Mouse (Mus musculus) left cerebral cortex, postnatal 10 days (tissue): ENCODE results near the gene Naa11. TPM values are rescaled to one million over a fixed set of nuclear protein-coding genes. Genes with fewer than 3 reads are reported as not detected.
A peak's percentile ranks its signal among the peaks of the same experiment; 100 is the strongest.

Experiments
- DNase-seq, 2 experiments: peaks; one replicate each; pipeline ENCODE4 v3.0.0; 2021 to 2022; ENCODE audit warnings: low spot score in 2 of 2, mixed read lengths in 1 of 2; ENCODE audit errors: extremely low spot score in 1 of 2
- intact Hi-C: fragments of 180-260 bp; cut with DNase I; formaldehyde crosslinking; loops from one replicate; pipeline ENCODE4 v1.15.1; 2025
- total RNA-seq, 2 experiments: library from RNA; stranded (reverse); gene quantifications; 2 replicates each; pipeline ENCODE4 v1.2.3; 2021

The Naa11 gene
- under 1 TPM; 0.20 to 0.21 TPM for total RNA-seq

DNA sequence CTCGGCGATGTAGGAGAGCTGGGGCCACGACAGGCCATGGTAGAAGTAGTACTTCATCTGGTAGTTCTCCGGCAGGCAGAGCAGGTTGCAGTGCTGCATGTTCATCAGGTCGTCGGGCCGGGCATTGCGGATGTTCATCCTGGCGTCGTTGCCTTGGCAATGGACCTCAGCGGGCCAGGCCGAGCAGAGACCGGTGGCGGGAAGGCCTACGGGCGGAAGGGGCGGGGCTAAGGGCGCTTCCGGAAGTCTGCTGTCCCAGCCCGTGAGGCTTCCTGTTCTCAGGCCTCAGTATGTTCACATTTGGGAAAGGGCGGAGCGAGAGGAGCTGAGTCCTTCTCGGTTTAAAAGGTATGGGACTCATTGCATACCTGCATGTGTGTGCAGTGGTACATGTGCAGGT, at the start of gene Naa11:
TSS of gene Naa11 (minus strand) at position 220 of the 400 bp plus-strand sequence.
- DNase-seq = peak in 1 of 2 experiments; percentile 31
- intact Hi-C loops = no loop called here

DNA sequence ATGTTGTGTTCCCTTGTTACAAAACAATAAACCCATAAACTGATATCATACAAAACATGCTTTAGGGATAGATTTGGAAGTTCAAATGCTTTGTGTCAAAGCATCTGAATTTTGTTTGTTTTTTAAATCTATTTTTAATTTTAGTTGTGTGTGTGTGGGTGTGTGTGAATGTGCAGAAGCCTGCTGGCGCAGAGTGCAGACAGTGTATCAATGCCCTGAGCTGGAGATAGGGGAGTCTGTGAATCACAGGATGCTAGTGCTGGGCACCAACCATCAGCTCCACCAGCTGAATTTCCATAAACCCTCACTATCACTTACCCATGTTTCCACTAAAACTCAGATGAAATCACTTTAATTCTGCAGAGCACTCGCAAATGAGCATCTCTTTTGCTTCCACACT, 40.3 kb upstream of the Naa11 start:
- intact Hi-C loops = no loop called here
- DNase-seq = no peak

DNA sequence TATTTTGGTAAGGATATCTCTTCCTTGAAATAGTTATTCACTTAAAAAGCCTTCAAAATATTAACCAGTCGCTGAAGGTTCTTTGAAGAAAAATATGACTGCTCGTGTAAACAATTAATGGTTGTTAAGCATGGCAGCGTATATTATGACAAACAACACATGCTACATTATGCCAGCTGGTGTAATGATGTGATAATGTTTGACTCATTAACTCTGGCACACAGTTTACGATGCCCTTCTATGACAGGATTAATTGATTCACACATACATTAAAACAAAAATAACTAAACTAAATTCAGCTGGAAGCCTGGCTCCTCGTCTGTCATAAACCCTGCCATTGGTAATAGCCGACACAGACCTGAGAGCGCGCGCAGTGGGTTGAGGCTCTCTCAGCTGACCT, 37.8 kb upstream of the Naa11 start:
- intact Hi-C loops = no loop called here
- no peak for DNase-seq

DNA sequence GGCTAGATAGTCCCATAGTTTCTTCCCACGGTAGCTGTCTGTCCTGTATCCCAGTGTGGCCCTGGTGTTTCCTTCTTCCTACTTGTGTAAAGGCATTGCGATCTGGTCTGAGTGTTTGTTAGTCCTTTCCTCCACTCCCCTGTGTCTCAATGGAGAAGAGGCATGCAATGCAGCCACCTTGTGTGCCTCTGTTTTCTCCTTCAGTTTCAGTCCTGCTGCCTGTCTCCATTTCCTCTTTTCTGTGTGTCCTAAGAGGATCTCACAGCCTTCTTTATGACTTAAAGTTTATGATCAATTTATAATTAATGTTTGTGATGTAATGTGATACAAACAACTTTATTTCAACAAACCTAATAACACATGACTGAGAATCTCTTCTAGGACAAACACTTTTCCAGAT, 29.5 kb upstream of the Naa11 start:
- intact Hi-C loops = no loop called here
- DNase-seq = no peak

DNA sequence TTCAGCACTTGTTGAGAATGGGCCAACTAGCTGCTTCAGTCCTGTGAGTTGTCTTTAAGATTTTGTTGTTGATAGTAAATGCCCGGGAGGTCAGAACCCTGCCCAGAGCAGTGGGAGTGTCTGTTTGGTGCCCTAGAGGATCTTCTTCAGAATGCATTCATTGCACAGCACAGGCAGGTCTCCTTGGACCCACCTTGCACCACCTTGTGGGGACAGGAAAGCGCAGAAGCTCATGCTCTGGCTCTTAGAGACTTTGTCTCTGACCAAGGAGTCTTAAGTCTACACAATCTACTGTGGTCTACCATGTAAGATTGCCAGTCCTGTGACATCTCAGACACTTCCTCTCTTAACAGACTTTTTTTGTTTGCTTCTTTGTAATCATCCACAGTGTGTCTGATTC, 25.0 kb upstream of the Naa11 start:
- no peak for DNase-seq
- intact Hi-C loops = no loop called here

DNA sequence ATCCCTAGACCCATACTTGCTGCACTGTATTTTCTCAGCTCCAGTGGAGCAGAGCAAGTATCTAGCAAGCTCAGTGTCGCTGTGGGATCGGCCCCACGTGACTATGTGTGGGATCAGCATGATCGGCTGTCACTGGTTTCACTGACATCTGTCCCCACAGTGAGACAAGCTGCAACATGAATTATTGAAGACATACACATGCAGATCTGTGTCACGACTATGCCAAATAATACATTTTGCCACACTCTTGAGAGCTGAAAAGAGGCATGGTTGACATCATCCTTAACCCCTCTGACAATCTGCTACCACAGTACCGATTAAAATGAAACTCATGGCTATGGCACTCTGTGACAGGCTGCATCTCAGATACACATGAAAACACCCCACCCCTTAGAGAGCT, 23.7 kb upstream of the Naa11 start:
- intact Hi-C loops = no loop called here
- no peak for DNase-seq

DNA sequence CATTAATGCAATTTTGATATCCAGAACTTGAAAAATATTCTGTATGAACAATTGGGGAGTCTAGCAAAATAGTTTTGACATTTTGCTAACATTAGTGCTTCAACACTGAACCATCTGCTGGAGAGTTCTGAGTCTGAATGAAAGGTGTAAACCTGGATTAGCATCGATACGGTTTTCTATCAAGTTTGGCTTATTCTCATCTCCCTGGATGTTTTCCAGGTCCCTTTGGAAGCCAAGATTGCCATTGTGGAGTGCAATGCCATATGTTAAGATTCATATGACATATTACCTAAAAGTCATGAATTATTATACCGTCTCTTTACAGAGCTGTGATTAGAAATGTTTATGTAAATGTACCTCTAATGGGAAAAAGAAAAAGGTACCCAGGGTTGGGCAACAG, 21.5 kb upstream of the Naa11 start:
- intact Hi-C loops = no loop called here
- no peak for DNase-seq

DNA sequence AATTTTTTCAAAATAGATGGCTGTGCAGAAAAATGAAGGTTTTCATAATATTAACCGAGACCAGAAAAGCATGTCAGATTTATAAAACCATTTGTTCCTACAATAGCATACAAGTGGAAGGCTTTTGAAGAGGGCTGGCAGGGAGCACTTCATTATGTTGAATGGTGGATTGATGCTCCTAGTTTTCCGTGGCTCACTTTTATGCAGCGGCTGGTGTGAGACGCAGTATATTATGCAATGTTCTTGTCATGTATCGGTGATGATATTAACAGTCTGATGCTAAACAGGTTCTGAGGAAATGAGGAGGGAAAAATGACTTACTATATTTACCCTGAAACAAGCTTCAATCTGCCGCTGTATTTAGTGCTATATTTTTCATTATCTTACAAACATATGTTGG, 18.0 kb upstream of the Naa11 start:
- no peak for DNase-seq
- intact Hi-C loops = no loop called here

DNA sequence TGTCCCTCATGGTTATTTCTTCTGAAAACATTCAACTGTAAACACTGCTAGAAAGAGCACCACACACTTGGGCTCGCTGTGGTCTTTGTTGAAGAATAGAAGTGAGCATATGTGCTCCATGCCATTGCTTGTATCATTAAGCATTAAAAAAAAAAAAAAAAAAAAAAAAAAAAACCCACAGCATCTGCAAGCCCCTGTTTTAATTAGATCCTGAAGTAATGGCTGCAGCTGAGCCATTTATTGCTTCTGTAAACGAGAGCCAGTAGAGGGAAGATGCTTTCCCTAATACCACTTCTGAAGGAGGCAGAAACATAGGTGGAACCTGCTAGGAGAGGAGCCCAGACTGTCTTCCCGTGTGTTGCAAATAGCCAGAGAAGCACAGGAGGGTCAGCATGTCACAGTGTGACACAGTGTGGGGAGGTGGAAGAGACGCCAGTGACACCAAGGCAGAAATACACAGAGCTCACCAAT, 17.1 kb upstream of the Naa11 start:
- no peak for DNase-seq

DNA sequence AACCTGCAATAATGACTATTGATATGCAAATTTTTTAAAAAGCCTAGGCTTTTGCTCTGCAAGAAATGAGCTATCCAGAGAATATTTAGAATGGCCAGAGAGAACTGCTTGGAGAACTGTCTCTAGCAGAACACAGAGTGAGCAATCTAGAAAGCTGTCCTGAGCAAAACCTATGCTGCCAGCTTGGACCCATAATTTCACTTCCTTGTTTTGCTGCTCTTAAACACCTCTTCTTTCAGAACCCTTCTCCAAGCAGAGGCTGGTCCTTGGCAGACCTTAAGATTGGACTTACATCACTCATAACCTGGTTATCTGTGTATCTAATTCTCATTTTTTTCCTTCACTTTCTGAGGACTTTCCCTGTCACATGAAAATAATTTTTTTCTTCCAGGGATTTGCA, 8.9 kb upstream of the Naa11 start:
- intact Hi-C loops = no loop called here
- DNase-seq = no peak

More for the DNA sequence above, 17.1 kb upstream of the Naa11 start:
- intact Hi-C loops = no loop called here

DNA sequence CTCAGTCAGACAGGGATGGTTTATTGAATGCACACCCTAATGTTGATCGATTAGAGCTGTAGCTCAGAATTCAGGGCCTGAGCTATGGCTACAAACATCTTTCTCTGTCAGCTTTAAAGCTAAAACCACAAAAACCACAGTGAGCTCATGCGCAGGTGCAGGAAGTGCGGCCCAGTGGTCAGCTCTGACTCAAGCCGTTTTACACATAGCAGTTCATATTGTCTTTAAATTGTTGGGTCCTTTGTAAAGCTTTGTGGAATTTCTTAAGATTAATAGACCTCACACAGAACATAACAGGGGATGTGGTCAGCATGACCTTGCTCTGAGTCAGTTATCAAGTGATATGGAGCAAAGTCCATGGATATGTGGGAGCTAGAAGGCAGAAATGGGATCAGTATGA, 5.4 kb upstream of the Naa11 start:
- intact Hi-C loops = no loop called here

DNA sequence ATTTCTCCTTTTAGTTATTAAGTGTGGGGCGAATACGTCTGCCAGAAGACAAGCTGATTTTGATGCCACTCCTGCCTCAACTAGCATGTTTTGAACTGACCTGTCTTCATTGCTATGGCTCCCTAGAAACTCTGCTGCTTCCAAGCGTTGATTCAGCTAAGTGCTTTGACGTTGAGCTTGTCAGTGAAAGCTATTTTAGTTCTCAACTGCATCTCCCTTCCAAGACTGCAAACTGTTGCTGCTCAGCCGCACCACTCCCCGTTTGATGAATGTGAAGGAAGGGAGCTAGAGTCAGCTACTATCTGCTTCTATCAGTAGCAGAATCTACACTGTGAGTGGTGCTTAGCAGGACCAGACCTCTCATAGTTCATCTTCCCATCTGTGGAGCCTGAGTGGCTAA, 4.6 kb downstream of the Naa11 start:
- no peak for DNase-seq
- intact Hi-C loops = no loop called here

More for the DNA sequence above, 5.4 kb upstream of the Naa11 start:
- no peak for DNase-seq

DNA sequence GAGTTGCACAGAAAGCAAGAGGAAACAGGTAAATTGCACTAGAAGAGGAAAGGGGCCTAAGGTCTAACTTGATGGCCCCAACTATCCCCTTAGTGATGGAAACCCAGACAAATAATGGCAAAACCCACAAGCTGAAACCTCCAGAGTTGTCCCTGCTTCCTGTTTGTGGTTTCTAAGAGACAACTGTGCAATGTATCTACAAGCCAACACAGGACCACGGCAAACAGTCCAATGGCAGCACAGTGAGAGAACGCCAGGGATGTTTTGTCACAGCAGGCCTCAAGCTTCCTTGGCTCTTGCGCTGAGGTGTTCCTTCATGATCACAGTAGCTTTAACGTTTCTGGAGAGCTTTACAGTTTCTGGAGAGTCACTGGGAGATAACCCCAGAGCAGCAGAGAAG, 7.8 kb downstream of the Naa11 start:
- intact Hi-C loops = no loop called here

DNA sequence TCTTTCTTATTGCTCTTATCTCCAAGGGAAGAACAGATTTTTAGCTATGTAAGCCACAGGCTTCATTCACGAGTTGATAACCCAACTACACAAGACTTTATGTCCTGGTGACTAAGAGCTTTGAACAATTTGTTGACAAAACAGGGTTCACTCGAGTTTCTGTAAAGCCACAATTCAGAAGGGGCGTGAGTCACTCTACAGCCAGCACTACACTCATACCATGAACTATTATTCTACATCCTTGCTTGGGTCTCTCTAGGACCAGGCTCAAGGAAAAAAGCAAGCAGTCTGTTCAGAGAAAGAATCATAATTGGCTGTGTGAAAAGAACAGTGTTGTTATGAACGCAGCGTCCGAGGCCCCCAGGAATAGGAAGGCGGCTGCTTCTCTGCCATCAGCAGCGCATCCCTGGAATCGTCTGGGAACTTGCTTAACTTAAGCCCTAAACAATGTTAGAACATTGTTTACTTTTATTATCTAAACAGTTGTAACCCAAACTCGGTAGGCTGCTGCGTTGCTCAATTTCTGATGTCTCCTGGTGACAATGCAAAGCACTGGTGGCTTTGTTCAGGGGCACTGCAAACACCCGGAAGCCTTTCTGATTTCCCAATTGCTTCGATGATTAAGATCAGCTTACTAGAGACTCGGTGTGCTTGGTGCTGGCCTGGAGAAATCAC, 9.5 kb downstream of the Naa11 start:
- intact Hi-C loops = no loop called here
- no peak for DNase-seq

More for the DNA sequence above, 7.8 kb downstream of the Naa11 start:
- DNase-seq = no peak

DNA sequence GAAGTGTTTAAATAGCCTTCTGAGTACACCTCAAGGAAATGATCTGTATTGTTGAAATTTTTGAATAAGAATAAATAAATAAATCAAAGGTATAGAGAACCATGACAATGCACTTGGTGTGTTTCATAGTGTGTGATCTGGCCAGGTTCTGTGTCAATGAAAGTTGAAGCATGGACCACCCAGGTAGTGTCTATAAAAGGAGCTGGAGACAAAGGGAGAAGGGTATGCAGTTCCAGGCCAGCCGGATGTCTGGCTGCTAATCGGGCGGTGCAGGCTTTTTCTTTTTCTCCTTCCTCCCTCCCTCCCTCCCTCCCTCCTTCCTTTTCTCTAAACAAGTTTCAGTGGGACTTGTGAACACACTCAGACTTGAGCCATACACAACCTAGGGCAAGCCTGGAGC, 12.2 kb downstream of the Naa11 start:
- intact Hi-C loops = no loop called here
- no peak for DNase-seq

DNA sequence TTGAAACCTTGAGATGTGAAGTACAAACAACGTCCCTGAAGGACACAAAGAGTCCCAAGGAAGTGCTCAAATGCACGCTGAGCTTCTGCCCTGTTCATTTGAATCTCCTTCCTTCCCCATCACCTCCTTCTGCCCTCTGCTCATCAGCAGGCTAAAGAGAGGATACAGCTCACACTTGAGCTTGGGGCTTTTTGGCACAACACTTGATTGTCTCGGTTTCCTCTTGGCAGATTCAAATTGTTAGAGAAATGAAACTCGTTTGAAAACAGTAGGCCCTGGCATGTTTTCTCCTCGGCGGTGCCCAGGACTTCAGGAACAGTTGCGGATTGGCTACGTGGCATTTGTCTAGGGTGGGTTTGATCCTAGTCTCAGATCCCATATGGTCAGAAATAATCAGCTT, 27.4 kb downstream of the Naa11 start:
- intact Hi-C loops = no loop called here
- no peak for DNase-seq

DNA sequence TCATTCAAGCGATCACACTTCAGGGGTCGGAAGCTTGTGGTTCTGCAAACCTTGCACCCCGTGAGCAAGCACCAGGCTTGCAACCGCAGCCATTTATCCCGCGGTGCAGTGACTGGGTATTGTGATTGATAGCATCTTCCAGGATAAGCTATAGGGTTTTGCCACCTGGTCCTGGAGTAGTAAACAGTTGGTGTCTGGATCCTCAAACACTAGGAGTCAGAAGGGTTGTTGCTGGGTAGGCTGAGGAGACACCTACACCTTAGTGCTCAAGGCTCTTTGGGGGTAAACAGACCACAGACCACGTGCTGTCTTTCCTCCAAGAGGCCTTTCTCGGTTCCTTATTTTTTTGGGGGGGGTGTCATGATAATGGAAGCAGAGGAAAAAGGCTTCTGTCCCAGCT, 27.9 kb downstream of the Naa11 start:
- no peak for DNase-seq
- intact Hi-C loops = no loop called here

DNA sequence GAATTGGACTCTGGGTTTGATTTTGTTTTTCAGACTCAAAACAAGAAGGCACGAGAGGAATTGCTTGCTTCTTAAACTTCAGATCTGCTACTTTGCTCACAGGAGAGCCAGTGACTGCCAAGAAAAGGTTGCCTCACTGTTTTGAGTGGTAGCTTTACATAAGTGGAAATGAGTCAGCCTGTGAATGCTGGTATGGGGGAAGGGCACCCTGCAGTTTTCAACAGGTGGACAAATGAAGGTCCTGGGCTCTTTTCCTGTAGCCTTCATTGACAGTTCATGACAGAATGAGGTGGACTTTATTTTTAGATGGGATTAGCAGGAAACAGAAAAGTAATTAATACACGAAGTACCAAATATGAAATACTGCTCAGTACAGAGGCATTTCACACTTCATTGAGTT, 29.6 kb downstream of the Naa11 start:
- intact Hi-C loops = no loop called here
- DNase-seq = no peak

DNA sequence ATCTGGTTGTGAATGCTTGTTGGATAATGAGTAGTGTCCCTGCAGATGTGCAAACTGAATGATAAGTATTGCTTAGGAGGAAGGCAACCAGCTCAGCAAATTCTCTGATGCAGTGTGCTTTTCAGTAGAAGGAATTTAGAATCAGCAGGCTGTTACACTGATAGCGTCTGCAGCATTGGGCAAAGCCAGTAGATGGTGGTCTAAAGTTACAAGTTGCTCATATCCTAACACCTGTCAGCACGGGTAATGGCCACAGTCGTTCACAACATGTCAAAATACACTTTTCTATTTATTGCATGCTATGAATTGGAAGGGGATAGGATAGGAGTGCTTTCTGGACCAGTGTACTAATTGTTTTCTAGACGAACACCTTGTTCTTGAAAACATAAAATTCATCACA, 33.1 kb downstream of the Naa11 start:
- intact Hi-C loops = loop anchor here (10.0 kb wide), 1 partner anchor 826 kb away; no protein-coding TSS in a partner anchor
- no peak for DNase-seq

DNA sequence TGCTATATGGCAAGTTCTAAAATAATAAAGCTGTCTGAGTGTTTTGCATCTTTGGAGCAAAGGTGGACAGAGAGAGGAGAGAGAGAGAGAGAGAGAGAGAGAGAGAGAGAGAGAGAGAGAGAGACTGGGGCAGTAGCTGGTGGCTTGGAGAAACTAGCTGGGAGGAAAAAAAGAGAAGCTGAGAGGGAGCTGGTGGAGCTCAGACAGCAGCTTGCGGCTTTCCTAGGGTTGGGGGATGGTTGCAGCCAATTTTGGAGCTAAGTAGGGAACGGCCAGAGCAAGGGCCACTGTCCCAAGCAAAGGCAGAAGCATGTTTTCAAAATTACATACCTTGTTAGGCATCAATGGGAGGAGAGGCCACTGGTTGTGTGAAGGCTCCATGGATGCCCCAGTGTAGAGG, 36.0 kb downstream of the Naa11 start:
- no peak for DNase-seq
- intact Hi-C loops = loop anchor here (10.0 kb wide), 1 partner anchor 829 kb away; no protein-coding TSS in a partner anchor

DNA sequence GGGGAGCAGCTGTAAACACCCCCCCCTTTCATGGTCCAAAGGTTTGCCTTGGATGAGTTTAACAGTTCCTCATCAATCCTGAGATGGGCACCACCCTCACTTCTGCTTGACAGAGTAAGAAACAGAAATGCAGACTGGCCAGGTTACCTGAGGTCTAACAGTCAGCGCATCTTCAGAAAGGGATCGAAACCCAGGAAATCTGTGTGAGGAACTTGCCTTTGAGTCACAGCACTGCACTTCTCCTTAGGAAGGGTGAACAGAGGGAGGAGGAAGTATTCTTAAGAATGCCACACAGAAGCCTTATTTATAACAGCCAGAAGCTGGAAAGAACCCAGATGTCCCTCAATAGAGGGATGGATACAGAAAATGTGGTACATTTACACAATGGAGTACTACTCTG, 37.0 kb downstream of the Naa11 start:
- DNase-seq = no peak
- intact Hi-C loops = loop anchor here (10.0 kb wide), 1 partner anchor 830 kb away; no protein-coding TSS in a partner anchor
